Mouse (Mus musculus) spleen, adult 12 weeks (tissue): ENCODE data around the gene Zfp867.

Experiments
- DNase-seq: peaks from one replicate; pipeline ENCODE4 v3.0.0; 2022; ENCODE audit warnings: low spot score

The Zfp867 gene

DNA sequence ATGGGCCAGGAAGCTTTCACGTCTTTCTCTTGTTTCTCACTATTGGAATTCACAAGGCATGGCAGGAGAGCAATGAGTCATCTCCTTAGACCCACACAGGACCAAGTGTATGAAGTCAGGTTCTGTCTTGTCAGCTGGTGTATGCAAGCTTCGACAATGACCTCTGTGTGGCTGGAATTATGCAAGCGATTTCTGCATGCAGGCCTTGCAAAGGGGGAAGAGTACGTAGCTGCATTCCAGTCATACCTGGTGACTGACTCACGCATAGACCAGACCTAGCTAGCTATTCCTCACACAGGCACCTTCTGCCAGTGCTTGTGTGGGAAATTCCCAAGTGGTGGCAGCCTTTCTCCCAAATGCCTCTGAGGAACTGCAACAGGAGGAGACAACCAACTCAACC, 13.3 kb downstream of the Zfp867 start:
- no peak for DNase-seq

GRCm38 (mm10) chr11:59456891-59457290, 15.4 kb downstream of the Zfp867 start:
- no peak for DNase-seq

GRCm38 (mm10) chr11:59456346-59456745, 15.9 kb downstream of the Zfp867 start:
- no peak for DNase-seq

- DNase-seq, result no peak
Measured at GRCm38 (mm10) chr11:59451086-59451485, 21.2 kb downstream of the Zfp867 start, which contains the start of gene Snap47. TSS of gene Snap47 (minus strand) at chr11:59451186.

- DNase-seq, result no peak
Measured at GRCm38 (mm10) chr11:59450230-59450771, 22.0 kb downstream of the Zfp867 start.

- peak; percentile 88 for DNase-seq
Measured at GRCm38 (mm10) chr11:59449741-59450229, 22.5 kb downstream of the Zfp867 start, which contains the start of gene Jmjd4. TSS of gene Jmjd4 (plus strand) at chr11:59450045.

DNA sequence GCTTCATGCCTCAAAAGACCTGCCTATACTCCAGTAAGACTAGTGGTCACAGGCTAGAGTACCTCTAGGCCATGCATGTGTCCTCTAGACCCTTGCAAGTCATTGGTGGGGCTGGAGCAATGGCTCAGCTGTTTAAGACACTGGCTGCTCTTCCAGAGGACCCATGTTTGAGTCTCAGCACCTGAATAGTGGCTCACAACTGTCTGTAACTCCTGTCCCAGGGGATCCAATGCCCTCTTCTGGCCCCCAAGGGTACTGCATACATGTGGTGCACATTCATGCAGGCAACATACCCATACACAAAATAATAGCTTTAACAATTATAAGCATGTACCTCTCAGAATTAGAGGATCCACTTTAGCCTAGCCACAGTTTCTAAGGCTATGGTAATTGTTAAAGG, 29.2 kb downstream of the Zfp867 start:
- DNase-seq, result no peak

DNA sequence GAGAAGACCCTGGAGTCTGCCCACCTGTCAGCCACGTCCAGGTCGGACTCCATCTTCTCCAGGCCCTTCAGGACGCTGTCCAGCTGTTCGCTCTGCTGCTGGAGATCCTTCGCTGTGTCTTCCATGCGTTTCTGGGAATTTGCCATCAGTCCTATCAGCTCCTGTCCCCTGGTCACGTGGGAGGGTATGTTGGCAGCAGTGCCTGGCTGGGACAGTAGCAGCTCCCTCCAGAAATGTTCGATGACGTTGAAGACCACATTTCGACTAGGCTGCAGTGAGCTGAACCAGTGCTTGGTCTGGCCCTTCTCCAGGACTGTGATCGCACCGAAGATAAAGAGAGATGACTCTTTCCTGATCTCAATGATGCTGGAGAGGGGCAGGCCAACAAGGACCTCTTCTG, 34.3 kb downstream of the Zfp867 start:
- DNase-seq, result no peak

DNA sequence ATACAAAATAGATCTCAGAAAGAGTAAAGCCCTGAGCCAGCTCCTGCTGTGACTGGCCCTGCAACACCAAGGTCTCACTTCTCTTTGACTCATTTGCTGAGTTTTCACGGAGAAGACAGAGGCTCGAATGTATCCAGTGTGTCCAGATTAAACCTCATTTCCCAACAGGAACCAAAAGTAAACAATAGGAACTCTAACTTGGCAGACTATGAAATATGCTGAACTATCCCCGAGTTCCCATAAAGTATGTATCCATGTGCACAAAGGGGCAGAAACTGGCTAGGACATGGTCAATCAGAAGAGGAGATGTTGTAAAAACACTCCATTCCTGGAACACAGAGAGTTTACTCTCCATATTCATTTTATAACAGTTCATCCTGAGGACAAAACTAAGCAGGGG, 40.0 kb downstream of the Zfp867 start:
- no peak for DNase-seq

GRCm38 (mm10) chr11:59429959-59430358, 42.3 kb downstream of the Zfp867 start:
- DNase-seq, result no peak

- DNase-seq, result no peak
Measured at GRCm38 (mm10) chr11:59428057-59428660, 44.1 kb downstream of the Zfp867 start.

- DNase-seq, result peak; percentile 11
Measured at GRCm38 (mm10) chr11:59425671-59426101, 46.6 kb downstream of the Zfp867 start.

- DNase-seq, result no peak
Measured at GRCm38 (mm10) chr11:59423010-59423588, 49.2 kb downstream of the Zfp867 start.

DNA sequence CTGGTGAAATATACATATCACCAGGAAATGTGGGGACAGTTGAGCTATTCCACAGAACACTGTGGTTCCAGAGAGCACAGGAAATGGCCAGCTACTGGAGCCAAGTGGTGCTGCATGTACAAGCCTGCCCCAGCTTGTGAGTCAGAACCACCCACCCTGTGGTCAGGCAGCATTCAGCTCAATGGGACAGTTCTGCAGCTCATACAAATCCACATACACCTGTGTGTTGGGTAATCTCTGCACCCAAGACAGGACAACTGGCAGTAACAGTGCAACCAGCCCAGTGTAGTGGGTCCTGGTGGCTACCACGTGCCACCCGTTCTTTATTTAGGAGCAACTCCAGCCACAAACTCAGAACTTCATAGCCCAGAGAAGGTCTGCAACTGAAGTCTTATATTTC, 50.3 kb downstream of the Zfp867 start:
- no peak for DNase-seq

DNA sequence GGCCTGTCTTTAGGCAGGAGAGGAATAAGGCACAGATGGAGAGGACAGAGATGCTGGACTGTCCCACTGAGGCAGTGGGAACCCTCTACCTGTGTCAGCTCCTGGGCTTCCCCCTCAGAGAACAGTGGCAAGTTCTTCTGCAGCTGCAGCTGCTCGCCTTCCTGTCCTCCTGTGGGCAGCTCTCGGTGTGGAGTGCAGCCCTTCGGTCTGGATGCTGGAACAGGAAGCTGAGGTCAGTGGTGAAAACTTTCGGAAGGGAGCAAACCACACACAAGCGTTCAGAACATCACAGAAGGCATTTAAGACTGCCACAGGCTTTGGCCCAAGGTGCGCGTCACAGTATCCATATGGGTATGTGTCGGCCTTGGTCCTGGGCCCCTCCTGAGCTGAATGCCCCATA, 50.8 kb downstream of the Zfp867 start:
- no peak for DNase-seq

DNA sequence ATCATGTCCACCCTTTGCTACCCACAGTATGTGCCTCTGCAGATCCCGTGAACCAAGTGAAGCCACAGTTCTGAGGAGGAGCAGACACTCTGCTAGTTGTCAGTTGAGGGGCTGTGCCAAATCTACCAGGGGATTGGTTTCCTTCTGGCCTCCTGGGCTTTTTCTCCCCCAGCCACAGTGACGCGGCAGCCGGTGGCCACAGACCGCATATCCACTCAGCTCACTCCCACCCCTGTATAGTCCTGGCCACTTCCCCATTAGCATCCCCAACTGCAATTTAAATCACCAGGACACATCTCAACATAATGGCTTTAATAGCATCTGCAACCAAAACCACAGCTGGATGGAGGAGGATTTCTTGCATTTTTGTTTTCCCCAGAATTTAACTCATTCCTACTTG, 53.6 kb downstream of the Zfp867 start:
- no peak for DNase-seq

- no peak for DNase-seq
Measured at GRCm38 (mm10) chr11:59412999-59413863, 59.0 kb downstream of the Zfp867 start.

DNA sequence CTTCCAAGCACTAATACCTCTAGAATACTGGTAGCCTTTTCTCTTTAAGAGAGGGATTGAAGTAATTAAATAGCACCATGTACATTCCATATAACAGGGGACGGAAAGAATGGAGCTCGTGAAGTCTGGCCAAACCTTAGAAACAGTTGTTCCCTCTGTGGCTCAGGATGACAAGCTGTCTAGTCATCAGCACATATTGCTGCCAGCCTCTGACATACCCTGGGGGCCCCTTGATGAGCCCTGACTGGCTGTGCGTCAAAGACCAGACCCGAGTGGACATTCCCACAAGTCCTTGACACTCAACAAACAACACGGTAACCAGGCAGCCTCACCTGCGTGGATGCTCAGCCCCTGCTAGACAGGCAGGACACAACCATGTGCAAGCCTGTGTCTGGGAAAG, 60.2 kb downstream of the Zfp867 start:
- no peak for DNase-seq
